Mouse (Mus musculus): ENCODE data around the gene Tapbp. TPM values are rescaled to one million over a fixed set of nuclear protein-coding genes. Genes with fewer than 3 reads are reported as not detected.

The Tapbp gene
- total RNA-seq (2023), result 100 to 1,000 TPM; 407 to 437 TPM

GRCm38 (mm10) chr17:33915671-33916250 lies at the start of gene Tapbp, which contains the start of gene Zbtb22:
Gene Tapbp (plus strand): TSS chr17:33915899.
Gene Zbtb22 (plus strand): TSS chr17:33915904.

GRCm38 (mm10) chr17:33873537-33873936 lies 42.2 kb upstream of the Tapbp start, which contains the start of gene Gm7029:
Gene Gm7029 (plus strand): TSS chr17:33873837.

DNA sequence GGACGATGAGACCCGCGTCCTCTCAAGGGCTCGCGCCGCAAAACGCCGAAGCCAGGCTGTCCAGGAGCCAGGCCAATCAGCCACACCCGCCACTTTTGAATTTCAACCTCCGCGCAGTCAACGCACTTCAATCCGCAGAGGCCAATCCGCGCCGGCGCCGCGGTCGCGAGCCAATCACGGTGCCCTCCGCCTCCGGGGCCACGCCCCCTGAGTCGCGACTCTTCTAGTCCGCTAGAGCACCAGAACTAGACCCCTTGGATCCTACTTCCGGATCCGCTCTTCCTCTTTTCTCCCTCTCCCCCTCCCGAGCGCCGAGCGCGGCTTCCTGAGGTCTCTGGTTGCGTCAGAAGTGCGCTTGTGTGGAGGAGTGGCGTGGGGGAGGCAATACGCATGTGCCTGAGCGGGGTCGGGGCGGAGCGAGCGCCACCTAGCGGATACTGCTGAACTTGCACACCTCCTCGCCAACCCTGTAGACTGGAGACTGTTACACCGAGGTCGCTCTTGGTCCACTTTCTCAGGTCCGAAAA lies 25.1 kb upstream of the Tapbp start, which contains the start of gene Kifc1:
Gene Kifc1, minus strand, starts transcription at position 129 of the 527 bp plus-strand sequence.

GRCm38 (mm10) chr17:33904835-33905234 lies 10.9 kb upstream of the Tapbp start, which contains the start of gene Platr17:
Gene Platr17 (plus strand): TSS chr17:33905135.

GRCm38 (mm10) chr17:33909077-33909868 lies 6.4 kb upstream of the Tapbp start, which contains the start of gene Daxx:
Gene Daxx (plus strand): TSS chr17:33909414.

DNA sequence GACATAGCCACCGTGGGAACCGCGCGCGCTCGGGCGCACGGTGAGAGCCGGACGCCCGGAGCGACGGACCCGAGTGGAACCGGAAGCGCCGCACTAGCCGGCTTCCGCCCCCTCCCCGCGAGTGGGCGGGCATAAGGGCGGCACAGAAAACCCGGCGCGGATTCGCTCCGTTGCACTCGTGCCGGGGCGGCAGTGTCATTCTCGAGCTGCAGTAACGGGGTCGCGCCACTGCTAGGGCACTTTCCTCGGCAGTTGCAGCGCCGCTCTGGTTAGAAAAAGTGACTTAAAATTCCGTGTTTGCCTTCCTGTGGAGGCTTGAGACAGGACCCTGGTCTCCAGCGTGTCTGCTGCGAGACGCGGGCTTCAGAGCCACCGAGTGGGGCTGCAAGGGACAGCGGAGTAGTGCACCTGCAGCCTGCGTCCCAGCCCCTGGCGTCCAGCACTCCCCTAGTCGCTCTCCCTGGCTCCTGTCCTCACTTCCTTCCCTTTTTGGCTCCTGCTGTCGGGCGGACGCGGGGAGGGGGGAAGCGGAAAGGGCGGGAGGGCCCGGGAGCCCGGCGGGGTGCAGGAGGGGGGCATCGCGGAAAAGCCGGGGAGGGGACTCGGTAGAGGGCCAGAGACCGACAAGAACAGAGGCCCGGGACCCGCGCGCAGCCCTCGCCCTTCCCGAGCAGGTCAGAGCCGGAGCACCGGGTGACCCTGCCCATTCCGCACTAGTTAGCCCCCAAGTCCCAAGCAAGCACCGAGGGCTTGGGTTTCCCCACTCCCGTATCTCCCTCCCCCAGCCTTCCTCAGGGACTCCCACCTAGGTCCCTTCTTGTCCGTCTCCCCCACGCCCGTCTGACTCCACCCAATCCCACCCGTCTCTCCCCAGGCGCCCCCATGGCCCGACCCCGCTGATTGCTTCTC lies 13.9 kb downstream of the Tapbp start, which contains the start of gene Rgl2:
Gene Rgl2, plus strand, starts transcription at position 173 of the 909 bp plus-strand sequence.

GRCm38 (mm10) chr17:33940206-33940805 lies 24.6 kb downstream of the Tapbp start, which contains the start of the genes Pfdn6 and Wdr46:
Gene Pfdn6 (minus strand): TSS chr17:33940343.
Gene Wdr46 (plus strand): TSS chr17:33940660.

GRCm38 (mm10) chr17:33951021-33951946 lies 35.6 kb downstream of the Tapbp start, which contains the start of gene B3galt4:
Gene B3galt4 (minus strand): TSS chr17:33951488.

DNA sequence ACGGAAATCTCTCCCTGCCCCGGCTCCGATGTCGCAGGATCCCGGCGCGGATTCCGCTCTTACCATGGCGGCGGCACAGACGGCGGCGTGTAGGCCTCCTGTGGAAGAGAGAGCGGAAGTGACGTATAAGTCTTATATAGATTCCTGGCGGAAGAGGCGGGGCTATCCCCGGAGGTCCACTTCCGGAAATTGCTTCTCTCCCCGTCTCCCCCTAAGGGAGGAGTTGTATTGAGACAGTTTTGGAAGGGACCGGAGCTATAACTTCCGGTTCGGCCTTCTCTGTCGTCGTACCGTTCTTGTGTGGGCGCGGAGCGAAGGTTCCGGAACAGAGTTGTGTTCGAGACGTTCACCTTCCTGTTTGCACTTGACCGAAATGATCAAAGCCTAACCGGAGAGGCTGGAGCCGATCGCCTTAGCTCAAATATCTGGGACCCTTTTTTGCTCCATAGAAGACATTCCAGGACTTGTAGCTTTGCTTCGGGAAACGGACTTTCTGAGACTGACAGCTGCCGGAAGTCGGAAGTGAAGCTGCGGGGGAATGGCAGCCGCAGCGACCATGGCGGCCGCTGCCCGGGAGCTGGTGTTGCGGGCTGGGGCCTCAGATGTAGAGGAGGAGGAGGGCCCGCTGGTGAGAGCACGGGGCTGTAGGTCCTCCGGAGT lies 40.0 kb downstream of the Tapbp start, which contains the start of the genes Vps52 and Rps18:
Gene Vps52, plus strand, starts transcription at position 258 of the 660 bp plus-strand sequence.
Gene Rps18, minus strand, starts transcription at position 447 of the 660 bp plus-strand sequence.

Other genes starting within 250 kb of the Tapbp start
- gene Hnrnpm, start 229.0 kb upstream of the Tapbp start, total RNA-seq (2023), result 100 to 1,000 TPM; 358 to 393 TPM
- gene March2, start 197.2 kb upstream of the Tapbp start, total RNA-seq (2023), result 10 to 100 TPM; 54.0 to 58.5 TPM
- gene Rab11b, start 155.4 kb upstream of the Tapbp start, total RNA-seq (2023), result 100 to 1,000 TPM; 184 to 198 TPM
- gene Angptl4, start 134.1 kb upstream of the Tapbp start, total RNA-seq (2023), result 1 to 10 TPM in 1 of 2 experiments, under 1 TPM in 1; 0.86 to 1.5 TPM
- gene Kank3, start 105.4 kb upstream of the Tapbp start, total RNA-seq (2023), result 1 to 10 TPM; 1.2 TPM
- gene Rps28, start 91.3 kb upstream of the Tapbp start, total RNA-seq (2023), result 1,000 to 10,000 TPM; 4,788 to 5,322 TPM
- gene Ndufa7, start 91.3 kb upstream of the Tapbp start, total RNA-seq (2023), result 100 to 1,000 TPM; 126 to 127 TPM
- 10 to 100 TPM in 1 of 2 experiments, 1 to 10 TPM in 1; 8.5 to 10.7 TPM for gene Cd320, start 72.8 kb upstream of the Tapbp start, total RNA-seq (2023)
- gene Gm7029, start 42.1 kb upstream of the Tapbp start, total RNA-seq (2023), result not detected
- gene Kifc1, start 25.2 kb upstream of the Tapbp start, total RNA-seq (2023), result 10 to 100 TPM in 1 of 2 experiments, 1 to 10 TPM in 1; 10.0 to 11.2 TPM
- gene Platr17, start 10.8 kb upstream of the Tapbp start, total RNA-seq (2023), result under 1 TPM in 1 of 2 experiments, not detected in 1; 0.96 TPM
- gene Daxx, start 6.5 kb upstream of the Tapbp start, total RNA-seq (2023), result 10 to 100 TPM; 71.8 to 76.6 TPM
- gene Zbtb22, start within 50 bp of the Tapbp start, total RNA-seq (2023), result 10 to 100 TPM; 33.0 to 33.9 TPM
- gene Rgl2, start 13.6 kb downstream of the Tapbp start, total RNA-seq (2023), result 100 to 1,000 TPM; 153 to 181 TPM
- gene Pfdn6, start 24.4 kb downstream of the Tapbp start, total RNA-seq (2023), result 10 to 100 TPM; 65.1 to 71.1 TPM
- gene Wdr46, start 24.8 kb downstream of the Tapbp start, total RNA-seq (2023), result 10 to 100 TPM; 67.6 to 67.7 TPM
- 10 to 100 TPM; 14.1 to 16.0 TPM for gene B3galt4, start 35.6 kb downstream of the Tapbp start, total RNA-seq (2023)
- 10 to 100 TPM; 73.4 to 74.6 TPM for gene Vps52, start 39.9 kb downstream of the Tapbp start, total RNA-seq (2023)
- gene Rps18, start 40.1 kb downstream of the Tapbp start, total RNA-seq (2023), result 1,000 to 10,000 TPM; 2,139 to 2,167 TPM
- gene H2-K1, start 84.4 kb downstream of the Tapbp start, total RNA-seq (2023), result 1,000 to 10,000 TPM; 5,234 to 5,289 TPM
- gene Ring1, start 108.8 kb downstream of the Tapbp start, total RNA-seq (2023), result 10 to 100 TPM; 30.4 to 30.6 TPM
- 100 to 1,000 TPM; 117 to 150 TPM for gene H2-Ke6, start 112.2 kb downstream of the Tapbp start, total RNA-seq (2023)
- 100 to 1,000 TPM; 100 to 103 TPM for gene Slc39a7, start 115.8 kb downstream of the Tapbp start, total RNA-seq (2023)
- 100 to 1,000 TPM; 114 to 115 TPM for gene Rxrb, start 115.9 kb downstream of the Tapbp start, total RNA-seq (2023)
- gene Col11a2, start 123.5 kb downstream of the Tapbp start, total RNA-seq (2023), result 10 to 100 TPM; 19.8 to 27.5 TPM
- gene H2-Oa, start 176.4 kb downstream of the Tapbp start, total RNA-seq (2023), result 1 to 10 TPM; 6.9 to 9.5 TPM
- 10 to 100 TPM; 25.1 to 25.8 TPM for gene H2-DMa, start 203.6 kb downstream of the Tapbp start, total RNA-seq (2023)
- gene Brd2, start 206.7 kb downstream of the Tapbp start, total RNA-seq (2023), result 100 to 1,000 TPM; 303 to 376 TPM
- 1 to 10 TPM; 2.3 to 8.6 TPM for gene H2-DMb2, start 227.4 kb downstream of the Tapbp start, total RNA-seq (2023)
- 1 to 10 TPM; 3.1 to 5.9 TPM for gene H2-DMb1, start 237.2 kb downstream of the Tapbp start, total RNA-seq (2023)

Measured in T-cell, adult 66 days (primary cell).